Mouse (Mus musculus): Measurements from ENCODE around the gene Cpeb2. TPM values are rescaled to one million over a fixed set of nuclear protein-coding genes. Genes with fewer than 3 reads are reported as not detected.

The Cpeb2 gene
- total and polyA plus RNA-seq, 2 experiments from 2014 or later = 5.8 to 10.7 TPM

DNA sequence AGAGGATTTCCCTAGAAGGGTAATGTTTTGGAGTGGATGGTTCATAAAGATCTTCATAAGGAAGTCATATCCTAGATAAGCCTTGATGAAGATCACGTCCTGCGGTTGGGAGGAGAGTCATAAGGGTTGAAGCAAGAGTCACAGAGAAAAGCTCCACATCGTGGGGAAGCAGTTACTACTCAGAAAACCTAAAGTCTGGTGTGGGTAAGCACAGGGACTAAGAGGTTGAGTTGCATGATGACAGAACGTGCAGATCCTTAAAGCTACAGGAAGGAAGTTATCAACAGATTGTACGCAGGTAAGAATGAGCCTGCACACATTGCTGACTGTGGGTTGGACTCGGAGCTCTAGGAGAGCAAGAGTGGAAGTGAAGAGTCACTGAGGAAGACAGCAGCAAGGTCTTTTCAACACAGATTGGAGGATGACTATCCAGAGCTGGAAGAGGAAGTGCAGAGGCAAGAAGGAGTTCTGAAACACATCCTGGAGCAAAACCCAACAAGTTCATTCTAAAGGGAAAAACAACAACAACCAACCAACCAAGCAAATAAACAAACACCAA is 26.4 kb upstream of the Cpeb2 start:
- H3K9ac ChIP-seq (replicated peaks; ENCODE audit: low read depth, low read length) = no peak overlapping the region
- no peak overlapping the region for H3K27ac ChIP-seq (ENCODE audit: low read depth)
- H3K4me2 ChIP-seq (ENCODE audit: low read depth, low read length) = no peak overlapping the region
- no peaks in the 10 kb centered on the region for H3K4me1 ChIP-seq (ENCODE audit: control insufficient read depth, insufficient read depth)
- H3K4me3 ChIP-seq (ENCODE audit: low read depth, low read length) = no peak overlapping the region
- no peak for ATAC-seq (ENCODE audit: insufficient read depth, low read depth)
- no peaks in the 10 kb centered on the region; the same call in 1 of the 2 replicates for H3K9me3 ChIP-seq (replicated peaks; ENCODE audit: control insufficient read depth, low read length)
- DNase-seq (ENCODE audit: low spot score) = no peak
- no peaks in the 10 kb centered on the region for H3K27me3 ChIP-seq (ENCODE audit: control insufficient read depth, insufficient read depth, low read length)
- 64% methylated on average over 6 of the region's 6 CpGs for WGBS
- no peaks in the 10 kb centered on the region for H3K36me3 ChIP-seq (replicated peaks; ENCODE audit: control insufficient read depth, insufficient read depth, low read length)
- TF ChIP-seq CTCF (IDR thresholded peaks at IDR 0.05; ENCODE audit: low read depth) = no peak
- TF ChIP-seq EP300 (IDR thresholded peaks at IDR 0.05; ENCODE audit: low read depth) = no peak

DNA sequence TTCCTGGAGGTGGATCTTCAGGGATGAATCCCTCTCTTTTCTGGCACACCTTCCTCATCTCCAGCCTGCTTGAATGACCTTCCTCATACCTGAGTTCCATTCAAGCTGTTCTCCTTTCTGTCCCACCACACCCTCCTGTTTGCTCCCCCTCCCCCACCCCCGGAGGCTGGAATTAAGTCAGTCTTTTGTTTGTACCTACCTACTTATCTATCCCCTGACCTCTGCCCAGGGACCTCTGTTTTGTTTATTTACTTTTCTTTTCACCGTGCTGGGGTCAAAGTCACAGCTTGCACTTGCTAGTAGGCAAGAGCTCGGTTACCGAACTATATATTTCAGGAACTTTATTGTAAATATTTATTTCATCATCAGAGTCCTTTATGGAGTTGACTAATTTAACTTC is 15.5 kb upstream of the Cpeb2 start:
- WGBS = 48% methylated on average over 4 of the region's 4 CpGs
- no peak for DNase-seq (ENCODE audit: low spot score)
- 0 out of 2 replicates have a peak, but pooled peaks cover 10% of the 10 kb centered on the region for H3K4me1 ChIP-seq (ENCODE audit: control insufficient read depth, insufficient read depth)

GRCm38 (mm10) chr5:43217987-43218846 is 14.8 kb upstream of the Cpeb2 start:
- Histone ChIP-seq H3K9ac (replicated peaks; ENCODE audit: low read depth, low read length) (no peak overlapping the region), H3K36me3 (replicated peaks; ENCODE audit: control insufficient read depth, insufficient read depth, low read length) (no peaks in the 10 kb centered on the region), H3K4me2 (ENCODE audit: low read depth, low read length) (no peak overlapping the region), H3K27me3 (ENCODE audit: control insufficient read depth, insufficient read depth, low read length) (no peaks in the 10 kb centered on the region), H3K4me3 (ENCODE audit: low read depth, low read length) (no peak overlapping the region), H3K9me3 (replicated peaks; ENCODE audit: control insufficient read depth, low read length) (no peaks in the 10 kb centered on the region), H3K27ac (ENCODE audit: low read depth) (0 out of 2 replicates have a peak overlapping the region, but pooled peaks have one; percentile 19), H3K4me1 (ENCODE audit: control insufficient read depth, insufficient read depth) (0 out of 2 replicates have a peak, but pooled peaks cover 10% of the 10 kb centered on the region)
- TF ChIP-seq CTCF (IDR thresholded peaks at IDR 0.05; ENCODE audit: low read depth) = no peak
- TF ChIP-seq EP300 (IDR thresholded peaks at IDR 0.05; ENCODE audit: low read depth) = no peak
- ATAC-seq (ENCODE audit: insufficient read depth, low read depth) (no peak), DNase-seq (ENCODE audit: low spot score) (no peak)
- 43% methylated on average over 10 of the region's 10 CpGs for whole genome bisulfite sequencing

More for the DNA sequence above, 15.5 kb upstream of the Cpeb2 start:
- ATAC-seq (ENCODE audit: insufficient read depth, low read depth) = no peak
- H3K9ac ChIP-seq (replicated peaks; ENCODE audit: low read depth, low read length) = no peak overlapping the region
- H3K4me2 ChIP-seq (ENCODE audit: low read depth, low read length) = no peak overlapping the region
- H3K27ac ChIP-seq (ENCODE audit: low read depth) = no peak overlapping the region
- H3K27me3 ChIP-seq (ENCODE audit: control insufficient read depth, insufficient read depth, low read length) = no peaks in the 10 kb centered on the region
- TF ChIP-seq EP300 (IDR thresholded peaks at IDR 0.05; ENCODE audit: low read depth) (no peak), CTCF (IDR thresholded peaks at IDR 0.05; ENCODE audit: low read depth) (no peak)
- H3K4me3 ChIP-seq (ENCODE audit: low read depth, low read length) = no peak overlapping the region
- no peaks in the 10 kb centered on the region for H3K36me3 ChIP-seq (replicated peaks; ENCODE audit: control insufficient read depth, insufficient read depth, low read length)
- H3K9me3 ChIP-seq (replicated peaks; ENCODE audit: control insufficient read depth, low read length) = no peaks in the 10 kb centered on the region

DNA sequence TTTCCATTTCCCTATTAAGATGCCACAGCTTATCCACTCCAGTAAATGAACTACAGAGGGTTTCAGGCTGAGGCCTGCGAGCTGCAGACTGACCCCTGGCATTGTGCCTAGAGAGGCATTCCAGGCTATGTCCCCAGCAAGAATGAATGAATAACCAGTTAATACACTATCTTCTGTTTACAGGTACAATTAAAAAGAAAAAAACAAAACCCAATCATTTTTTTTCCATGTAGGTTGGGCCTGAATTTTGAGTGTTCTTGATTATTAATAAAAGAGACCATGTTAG is 14.2 kb upstream of the Cpeb2 start:
- Histone ChIP-seq H3K4me3 (ENCODE audit: low read depth, low read length) (no peak overlapping the region), H3K4me2 (ENCODE audit: low read depth, low read length) (no peak overlapping the region), H3K36me3 (replicated peaks; ENCODE audit: control insufficient read depth, insufficient read depth, low read length) (no peaks in the 10 kb centered on the region), H3K4me1 (ENCODE audit: control insufficient read depth, insufficient read depth) (0 out of 2 replicates have a peak, but pooled peaks cover 10% of the 10 kb centered on the region), H3K27ac (ENCODE audit: low read depth) (no peak overlapping the region), H3K9ac (replicated peaks; ENCODE audit: low read depth, low read length) (no peak overlapping the region), H3K9me3 (replicated peaks; ENCODE audit: control insufficient read depth, low read length) (no peaks in the 10 kb centered on the region), H3K27me3 (ENCODE audit: control insufficient read depth, insufficient read depth, low read length) (no peaks in the 10 kb centered on the region)
- ATAC-seq (ENCODE audit: insufficient read depth, low read depth) (no peak), DNase-seq (ENCODE audit: low spot score) (no peak)
- TF ChIP-seq CTCF (IDR thresholded peaks at IDR 0.05; ENCODE audit: low read depth) = no peak
- TF ChIP-seq EP300 (IDR thresholded peaks at IDR 0.05; ENCODE audit: low read depth) = no peak
- 7% methylated on average over 1 of the region's 1 CpGs for WGBS

DNA sequence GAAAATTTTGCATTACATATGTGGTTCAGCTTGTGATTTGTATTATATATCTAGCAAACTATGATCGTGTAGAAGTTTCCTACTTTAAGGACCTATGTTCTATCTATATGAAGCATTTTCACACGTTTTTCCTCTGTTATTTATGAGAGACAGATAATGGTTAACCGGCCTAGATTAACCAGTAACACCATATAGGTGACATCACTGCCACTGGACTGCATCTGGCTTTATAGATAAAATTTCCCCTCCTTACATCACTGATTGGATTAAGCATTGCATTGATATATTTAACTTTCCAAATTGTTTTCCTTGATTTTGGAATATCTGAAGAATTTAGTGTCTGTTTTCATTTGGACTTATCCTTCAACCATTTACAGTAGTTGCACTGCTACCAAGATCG is 9.6 kb upstream of the Cpeb2 start:
- TF ChIP-seq EP300 (IDR thresholded peaks at IDR 0.05; ENCODE audit: low read depth) (no peak), CTCF (IDR thresholded peaks at IDR 0.05; ENCODE audit: low read depth) (no peak)
- no peaks in the 10 kb centered on the region for H3K36me3 ChIP-seq (replicated peaks; ENCODE audit: control insufficient read depth, insufficient read depth, low read length)
- DNase-seq (ENCODE audit: low spot score) = no peak
- no peak overlapping the region for H3K4me3 ChIP-seq (ENCODE audit: low read depth, low read length)
- no peak overlapping the region for H3K4me2 ChIP-seq (ENCODE audit: low read depth, low read length)
- 66% methylated on average over 4 of the region's 4 CpGs for WGBS
- H3K4me1 ChIP-seq (ENCODE audit: control insufficient read depth, insufficient read depth) = 0 out of 2 replicates have a peak, but pooled peaks cover 1% of the 10 kb centered on the region
- H3K9ac ChIP-seq (replicated peaks; ENCODE audit: low read depth, low read length) = no peak overlapping the region
- H3K27ac ChIP-seq (ENCODE audit: low read depth) = no peak overlapping the region
- no peak for ATAC-seq (ENCODE audit: insufficient read depth, low read depth)
- H3K27me3 ChIP-seq (ENCODE audit: control insufficient read depth, insufficient read depth, low read length) = no peaks in the 10 kb centered on the region
- H3K9me3 ChIP-seq (replicated peaks; ENCODE audit: control insufficient read depth, low read length) = no peaks in the 10 kb centered on the region

Data from heart, postnatal 0 days (tissue).